In genomic region chr12:75467814-75468213, GRCm38 (mm10) we compare ENCODE assay signal across 19 mouse cellular contexts. TPM values are rescaled to one million over a fixed set of nuclear protein-coding genes. Genes with fewer than 3 reads are reported as not detected.
DNase-seq lines count a peak whose midpoint lies in the region; ATAC-seq and TF ChIP-seq lines count a peak whose summit lies in the region.
"Had no signal": no experiment of that assay in that cellular context is flagged by ENCODE, and none has a peak within 500 bp of the region (broad histone marks: within the 10 kb centered on the region; RNA-seq: fewer than 3 reads in every experiment).

No protein-coding gene starts in this region.

- 88% methylated on average over 6 of the region's 6 CpGs for WGBS in heart, postnatal 0 days
- WGBS in heart, embryonic 11.5 days (ENCODE audit: insufficient replicate concordance): 86% methylated on average over 6 of the region's 6 CpGs
- 90% methylated on average over 6 of the region's 6 CpGs for WGBS in liver, postnatal 0 days (ENCODE audit: insufficient replicate concordance)
- 77% methylated on average over 6 of the region's 6 CpGs for WGBS in liver, embryonic 12.5 days (ENCODE audit: insufficient replicate concordance)

- peak; percentile 23; the same call in 1 of the 2 replicates for TF ChIP-seq CTCF in heart, postnatal 0 days (IDR thresholded peaks at IDR 0.05; ENCODE audit: low read depth)
- TF ChIP-seq CTCF in liver, postnatal 0 days (IDR thresholded peaks at IDR 0.05; ENCODE audit: low read depth): peak; percentile 28; the same call in 1 of the 2 replicates

- no peak overlapping the region for H3K9ac ChIP-seq in heart, postnatal 0 days (replicated peaks; ENCODE audit: low read depth, low read length)
- no peak overlapping the region for H3K9ac ChIP-seq in heart, embryonic 11.5 days (ENCODE audit: low read depth, low read length)
- H3K9ac ChIP-seq in liver, postnatal 0 days (replicated peaks): no peak overlapping the region
- H3K9ac ChIP-seq in liver, embryonic 12.5 days: no peak overlapping the region
- H3K9ac ChIP-seq: neural tube, embryonic 15.5 days had no signal

- no peak overlapping the region for H3K27ac ChIP-seq in heart, postnatal 0 days (ENCODE audit: low read depth)
- H3K27ac ChIP-seq in heart, embryonic 11.5 days (ENCODE audit: low read depth, low read length): no peak overlapping the region
- H3K27ac ChIP-seq in liver, postnatal 0 days (ENCODE audit: low read depth): no peak overlapping the region
- no peak overlapping the region for H3K27ac ChIP-seq in liver, embryonic 12.5 days
- H3K27ac ChIP-seq: neural tube, embryonic 15.5 days had no signal

- no peaks in the 10 kb centered on the region for H3K4me1 ChIP-seq in heart, postnatal 0 days (ENCODE audit: control insufficient read depth, insufficient read depth)
- no peaks in the 10 kb centered on the region for H3K4me1 ChIP-seq in heart, embryonic 11.5 days (ENCODE audit: control insufficient read depth, insufficient read depth, low read length)
- peaks cover 5% of the 10 kb centered on the region for H3K4me1 ChIP-seq in liver, postnatal 0 days (ENCODE audit: insufficient read depth)
- no peaks in the 10 kb centered on the region for H3K4me1 ChIP-seq in liver, embryonic 12.5 days

- no peak overlapping the region for H3K4me2 ChIP-seq in heart, postnatal 0 days (ENCODE audit: low read depth, low read length)
- H3K4me2 ChIP-seq in heart, embryonic 11.5 days: no peak overlapping the region
- no peak overlapping the region for H3K4me2 ChIP-seq in liver, postnatal 0 days (ENCODE audit: low read depth, low read length)
- H3K4me2 ChIP-seq in liver, embryonic 12.5 days: no peak overlapping the region
- H3K4me2 ChIP-seq: neural tube, embryonic 15.5 days had no signal

- H3K4me3 ChIP-seq in heart, postnatal 0 days (ENCODE audit: low read depth, low read length): no peak overlapping the region
- no peak overlapping the region for H3K4me3 ChIP-seq in heart, embryonic 11.5 days (ENCODE audit: low read depth, low read length)
- no peak overlapping the region for H3K4me3 ChIP-seq in liver, postnatal 0 days (ENCODE audit: low read depth, low read length)
- no peak overlapping the region for H3K4me3 ChIP-seq in liver, embryonic 12.5 days
- H3K4me3 ChIP-seq: neural tube, embryonic 15.5 days had no signal

- H3K9me3 ChIP-seq in heart, postnatal 0 days (replicated peaks; ENCODE audit: control insufficient read depth, low read length): no peaks in the 10 kb centered on the region
- H3K9me3 ChIP-seq in heart, embryonic 11.5 days (replicated peaks; ENCODE audit: control insufficient read depth, low read length): no peaks in the 10 kb centered on the region
- H3K9me3 ChIP-seq in liver, postnatal 0 days (ENCODE audit: low read length): no peaks in the 10 kb centered on the region
- H3K9me3 ChIP-seq in liver, embryonic 12.5 days (replicated peaks): no peaks in the 10 kb centered on the region
- H3K9me3 ChIP-seq: neural tube, embryonic 15.5 days had no signal

- peaks cover 39% of the 10 kb centered on the region for H3K36me3 ChIP-seq in heart, postnatal 0 days (replicated peaks; ENCODE audit: control insufficient read depth, insufficient read depth, low read length)
- peaks cover 7% of the 10 kb centered on the region; the same call in 1 of the 2 replicates for H3K36me3 ChIP-seq in heart, embryonic 11.5 days (ENCODE audit: control insufficient read depth, insufficient read depth, low read length)
- peaks cover 26% of the 10 kb centered on the region for H3K36me3 ChIP-seq in liver, postnatal 0 days (replicated peaks; ENCODE audit: insufficient read depth, low read length)
- peaks cover 48% of the 10 kb centered on the region for H3K36me3 ChIP-seq in liver, embryonic 12.5 days

- H3K27me3 ChIP-seq in heart, postnatal 0 days (ENCODE audit: control insufficient read depth, insufficient read depth, low read length): no peaks in the 10 kb centered on the region
- no peaks in the 10 kb centered on the region for H3K27me3 ChIP-seq in heart, embryonic 11.5 days (ENCODE audit: control insufficient read depth, insufficient read depth, low read length)
- no peaks in the 10 kb centered on the region for H3K27me3 ChIP-seq in liver, postnatal 0 days (ENCODE audit: insufficient read depth, low read length)
- no peaks in the 10 kb centered on the region for H3K27me3 ChIP-seq in liver, embryonic 12.5 days (replicated peaks)
- H3K27me3 ChIP-seq: neural tube, embryonic 15.5 days had no signal

- no peak for DNase-seq in heart, postnatal 0 days (ENCODE audit: low spot score)
- DNase-seq in liver, postnatal 0 days: no peak
- DNase-seq in ZHBTc4 (ENCODE audit: low read depth, low spot score): peak; percentile 71
- DNase-seq in thymus, adult 18-20 months: no peak
- no peak for DNase-seq in cerebellum, adult 9-11 months
- DNase-seq: adrenal gland, postnatal 36 days; cerebellum, adult 2 months; heart, postnatal 36 days; kidney, adult 18-20 months; lung, postnatal 14 days had no signal

- TF ChIP-seq EP300 in heart, postnatal 0 days (IDR thresholded peaks at IDR 0.05; ENCODE audit: low read depth): no peak
- no peak for TF ChIP-seq EP300 in liver, postnatal 0 days (IDR thresholded peaks at IDR 0.05; ENCODE audit: low read depth)

- no peak for ATAC-seq in heart, postnatal 0 days (ENCODE audit: insufficient read depth, low read depth)
- no peak for ATAC-seq in heart, embryonic 11.5 days (replicated peaks; ENCODE audit: insufficient number of reproducible peaks, low FRiP score, low TSS enrichment)
- no peak for ATAC-seq in liver, postnatal 0 days
- no peak for ATAC-seq in liver, embryonic 12.5 days
- 0 out of 2 replicates have a peak, but pooled peaks have one; percentile 50 for ATAC-seq in megakaryocyte-erythroid progenitor cell, adult 5-6 weeks (replicated peaks; ENCODE audit: low FRiP score, low TSS enrichment, poor library complexity, severe bottlenecking)
- ATAC-seq: CD4-positive, CD25-positive, alpha-beta regulatory T cell, adult 4 months; midbrain, embryonic 16.5 days had no signal

RNA-seq across cellular contexts. Expression of gene Gphb5, which starts 51.2 kb away (rescaled TPM):
- total RNA-seq in heart, postnatal 0 days (2014; rRNA removed; ENCODE audit: low replicate concordance): not detected in 2 replicates
- not detected in 2 replicates for polyA plus RNA-seq in heart, postnatal 0 days (2015; fragmentation: Nextera tagmentation; extraction: Ambion mirVana)
- not detected in 2 replicates for polyA plus RNA-seq in heart, embryonic 11.5 days (2014; fragmentation: Nextera tagmentation; extraction: Ambion mirVana)
- not detected in 2 replicates for polyA plus RNA-seq in liver, postnatal 0 days (2015; fragmentation: Nextera tagmentation; extraction: Ambion mirVana)
- polyA plus RNA-seq in liver, embryonic 12.5 days (2016; fragmentation: Nextera tagmentation; extraction: Ambion mirVana): not detected in 2 replicates
- total RNA-seq in megakaryocyte-erythroid progenitor cell, adult 5-6 weeks (2014; fragmentation: Nextera tagmentation): not detected in 2 replicates
- total RNA-seq in megakaryocyte-erythroid progenitor cell, adult 5-6 weeks (2017): not detected in 2 replicates
- total RNA-seq: adrenal gland, postnatal 36 days; heart, postnatal 36 days; left cerebral cortex, adult 8-10 months had no signal
- polyA plus RNA-seq: cerebellum, adult 2 months; embryonic facial prominence, embryonic 11.5 days; gonadal fat pad, adult 2 months; midbrain, embryonic 16.5 days; neural tube, embryonic 15.5 days had no signal
